Mouse (Mus musculus) urinary bladder, postnatal 14 days (tissue): Measurements from ENCODE around the gene Tshz2.

Experiments
- DNase-seq: peaks from one replicate; pipeline ENCODE4 v3.0.0; 2021; ENCODE audit warnings: low spot score

The Tshz2 gene

GRCm38 (mm10) chr2:169948139-169948538 lies 315.3 kb downstream of the Tshz2 start:
- no peak for DNase-seq

- DNase-seq = peak; percentile 46
Measured at GRCm38 (mm10) chr2:169951041-169951440, 318.2 kb downstream of the Tshz2 start.

GRCm38 (mm10) chr2:169952981-169953380 lies 320.2 kb downstream of the Tshz2 start:
- DNase-seq = no peak

GRCm38 (mm10) chr2:169958736-169959573 lies 326.1 kb downstream of the Tshz2 start:
- no peak for DNase-seq

- no peak for DNase-seq
Measured at GRCm38 (mm10) chr2:169961463-169962230, 328.8 kb downstream of the Tshz2 start.

- DNase-seq = no peak
Measured at GRCm38 (mm10) chr2:169962231-169962600, 329.4 kb downstream of the Tshz2 start.

GRCm38 (mm10) chr2:169962776-169963175 lies 330.0 kb downstream of the Tshz2 start:
- peak; percentile 24 for DNase-seq

- no peak for DNase-seq
Measured at GRCm38 (mm10) chr2:169970481-169970880, 337.7 kb downstream of the Tshz2 start.

- no peak for DNase-seq
Measured at GRCm38 (mm10) chr2:169982925-169983324, 350.1 kb downstream of the Tshz2 start.

- DNase-seq = no peak
Measured at GRCm38 (mm10) chr2:169987186-169987585, 354.4 kb downstream of the Tshz2 start.

GRCm38 (mm10) chr2:169989186-169989585 lies 356.4 kb downstream of the Tshz2 start:
- no peak for DNase-seq

GRCm38 (mm10) chr2:169990991-169991390 lies 358.2 kb downstream of the Tshz2 start:
- DNase-seq = no peak

- DNase-seq = no peak
Measured at GRCm38 (mm10) chr2:169995987-169996386, 363.2 kb downstream of the Tshz2 start.

- no peak for DNase-seq
Measured at GRCm38 (mm10) chr2:169996501-169997237, 363.9 kb downstream of the Tshz2 start.

GRCm38 (mm10) chr2:169997276-169998049 lies 364.6 kb downstream of the Tshz2 start:
- no peak for DNase-seq

- DNase-seq = no peak
Measured at GRCm38 (mm10) chr2:169998878-169999337, 366.1 kb downstream of the Tshz2 start.

GRCm38 (mm10) chr2:170002594-170003504 lies 370.0 kb downstream of the Tshz2 start:
- DNase-seq = peak; percentile 58

GRCm38 (mm10) chr2:170003666-170004065 lies 370.9 kb downstream of the Tshz2 start:
- DNase-seq = no peak

GRCm38 (mm10) chr2:170006829-170007228 lies 374.0 kb downstream of the Tshz2 start:
- DNase-seq = peak; percentile 31

GRCm38 (mm10) chr2:170007426-170007958 lies 374.7 kb downstream of the Tshz2 start:
- no peak for DNase-seq
